Mouse (Mus musculus): ENCODE measurements at regions not wholly inside any gene's neighbourhood (a gene's known extent, or its start where the extent isn't known, plus 50 kb on each side); places are given as distances from the start of the nearest gene placed in this dataset.

- ATAC-seq = no peak
- H3K36me3 ChIP-seq (ENCODE audit: control insufficient read depth, insufficient read depth) = no peaks in the 10 kb centered on the region
- H3K4me1 ChIP-seq (replicated peaks; ENCODE audit: control insufficient read depth, insufficient read depth, low read length) = no peaks in the 10 kb centered on the region
- TF ChIP-seq CTCF (IDR thresholded peaks at IDR 0.05; ENCODE audit: low read depth) = no peak
- no peak overlapping the region for H3K4me3 ChIP-seq (ENCODE audit: low read depth, low read length)
- no peak overlapping the region for H3K9ac ChIP-seq (ENCODE audit: low read depth, low read length)
- 65% methylated on average over 11 of the region's 11 CpGs for WGBS
- no peaks in the 10 kb centered on the region for H3K27me3 ChIP-seq (replicated peaks; ENCODE audit: control insufficient read depth, insufficient read depth, low read length)
- H3K27ac ChIP-seq (ENCODE audit: low read depth, low read length) = no peak overlapping the region
- H3K9me3 ChIP-seq (ENCODE audit: control insufficient read depth) = no peaks in the 10 kb centered on the region
- H3K4me2 ChIP-seq (replicated peaks; ENCODE audit: low read depth) = no peak overlapping the region
Measured at GRCm38 (mm10) chr11:31592061-31592460, 79.6 kb downstream of the Bod1 start.

- WGBS = 56% methylated on average over 6 of the region's 6 CpGs
- no peak for ATAC-seq
- H3K27ac ChIP-seq (ENCODE audit: low read depth, low read length) = no peak overlapping the region
Measured at GRCm38 (mm10) chr11:31591037-31591554, 80.6 kb downstream of the Bod1 start.

GRCm38 (mm10) chr11:31574941-31575340, 96.7 kb downstream of the Bod1 start:
- Histone ChIP-seq H3K9me3 (ENCODE audit: control insufficient read depth) (no peaks in the 10 kb centered on the region), H3K4me3 (ENCODE audit: low read depth, low read length) (no peak overlapping the region), H3K27me3 (replicated peaks; ENCODE audit: control insufficient read depth, insufficient read depth, low read length) (no peaks in the 10 kb centered on the region), H3K9ac (ENCODE audit: low read depth, low read length) (no peak overlapping the region), H3K4me1 (replicated peaks; ENCODE audit: control insufficient read depth, insufficient read depth, low read length) (no peaks in the 10 kb centered on the region), H3K27ac (ENCODE audit: low read depth, low read length) (no peak overlapping the region), H3K36me3 (ENCODE audit: control insufficient read depth, insufficient read depth) (no peaks in the 10 kb centered on the region), H3K4me2 (replicated peaks; ENCODE audit: low read depth) (no peak overlapping the region)
- TF ChIP-seq CTCF (IDR thresholded peaks at IDR 0.05; ENCODE audit: low read depth) = no peak
- no peak for ATAC-seq
- 46% methylated on average over 3 of the region's 3 CpGs for WGBS

More at GRCm38 (mm10) chr11:31591037-31591554, 80.6 kb downstream of the Bod1 start:
- Histone ChIP-seq H3K27me3 (replicated peaks; ENCODE audit: control insufficient read depth, insufficient read depth, low read length) (no peaks in the 10 kb centered on the region), H3K9me3 (ENCODE audit: control insufficient read depth) (no peaks in the 10 kb centered on the region), H3K4me3 (ENCODE audit: low read depth, low read length) (no peak overlapping the region), H3K9ac (ENCODE audit: low read depth, low read length) (no peak overlapping the region), H3K4me1 (replicated peaks; ENCODE audit: control insufficient read depth, insufficient read depth, low read length) (no peaks in the 10 kb centered on the region), H3K36me3 (ENCODE audit: control insufficient read depth, insufficient read depth) (no peaks in the 10 kb centered on the region), H3K4me2 (replicated peaks; ENCODE audit: low read depth) (no peak overlapping the region)
- no peak for TF ChIP-seq CTCF (IDR thresholded peaks at IDR 0.05; ENCODE audit: low read depth)

- H3K4me1 ChIP-seq (replicated peaks; ENCODE audit: control insufficient read depth, insufficient read depth, low read length) = no peaks in the 10 kb centered on the region
- no peaks in the 10 kb centered on the region for H3K36me3 ChIP-seq (ENCODE audit: control insufficient read depth, insufficient read depth)
- H3K27ac ChIP-seq (ENCODE audit: low read depth, low read length) = no peak overlapping the region
- H3K4me2 ChIP-seq (replicated peaks; ENCODE audit: low read depth) = no peak overlapping the region
- H3K27me3 ChIP-seq (replicated peaks; ENCODE audit: control insufficient read depth, insufficient read depth, low read length) = no peaks in the 10 kb centered on the region
- no peak for TF ChIP-seq CTCF (IDR thresholded peaks at IDR 0.05; ENCODE audit: low read depth)
- ATAC-seq = no peak
- no peak overlapping the region for H3K9ac ChIP-seq (ENCODE audit: low read depth, low read length)
- WGBS = 66% methylated on average over 13 of the region's 13 CpGs
- H3K9me3 ChIP-seq (ENCODE audit: control insufficient read depth) = no peaks in the 10 kb centered on the region
- H3K4me3 ChIP-seq (ENCODE audit: low read depth, low read length) = no peak overlapping the region
Measured at GRCm38 (mm10) chr11:31564742-31565510, 106.8 kb downstream of the Bod1 start.

- no peak for TF ChIP-seq CTCF (IDR thresholded peaks at IDR 0.05; ENCODE audit: low read depth)
- no peak for ATAC-seq
- Histone ChIP-seq H3K27me3 (replicated peaks; ENCODE audit: control insufficient read depth, insufficient read depth, low read length) (no peaks in the 10 kb centered on the region), H3K36me3 (ENCODE audit: control insufficient read depth, insufficient read depth) (no peaks in the 10 kb centered on the region), H3K4me1 (replicated peaks; ENCODE audit: control insufficient read depth, insufficient read depth, low read length) (no peaks in the 10 kb centered on the region), H3K9ac (ENCODE audit: low read depth, low read length) (no peak overlapping the region), H3K27ac (ENCODE audit: low read depth, low read length) (no peak overlapping the region), H3K4me3 (ENCODE audit: low read depth, low read length) (no peak overlapping the region), H3K9me3 (ENCODE audit: control insufficient read depth) (no peaks in the 10 kb centered on the region), H3K4me2 (replicated peaks; ENCODE audit: low read depth) (no peak overlapping the region)
- WGBS = 50% methylated on average over 10 of the region's 10 CpGs
Measured at GRCm38 (mm10) chr11:31563826-31564741, 107.6 kb downstream of the Bod1 start.

- no peak for TF ChIP-seq CTCF (IDR thresholded peaks at IDR 0.05; ENCODE audit: low read depth)
- Histone ChIP-seq H3K4me3 (ENCODE audit: low read depth, low read length) (no peak overlapping the region), H3K27me3 (replicated peaks; ENCODE audit: control insufficient read depth, insufficient read depth, low read length) (no peaks in the 10 kb centered on the region), H3K9me3 (ENCODE audit: control insufficient read depth) (no peaks in the 10 kb centered on the region), H3K4me2 (replicated peaks; ENCODE audit: low read depth) (no peak overlapping the region), H3K9ac (ENCODE audit: low read depth, low read length) (no peak overlapping the region), H3K27ac (ENCODE audit: low read depth, low read length) (no peak overlapping the region), H3K4me1 (replicated peaks; ENCODE audit: control insufficient read depth, insufficient read depth, low read length) (no peaks in the 10 kb centered on the region), H3K36me3 (ENCODE audit: control insufficient read depth, insufficient read depth) (no peaks in the 10 kb centered on the region)
- no peak for ATAC-seq
- 85% methylated on average over 3 of the region's 3 CpGs for WGBS
Measured at GRCm38 (mm10) chr11:31562954-31563353, 108.7 kb downstream of the Bod1 start.
